Mouse (Mus musculus) testis, adult 2 months (tissue): Measurements from ENCODE around the gene Trim67. TPM values are rescaled to one million over a fixed set of nuclear protein-coding genes. Genes with fewer than 3 reads are reported as not detected.

Experiments
- H3K27ac ChIP-seq: fragments of 200-500 bp; 2 replicates; pipeline ENCODE4 v1.5.1; 2012; ENCODE audit warnings: low read depth, low read length; ENCODE audit not compliant: control insufficient read depth, insufficient read depth
- H3K27me3 ChIP-seq: fragments of 200-500 bp; 2 replicates; pipeline ENCODE4 v1.6.1; 2012; ENCODE audit warnings: mild to moderate bottlenecking, low read length, moderate library complexity; ENCODE audit not compliant: control insufficient read depth, insufficient read depth
- H3K36me3 ChIP-seq: fragments of 200-500 bp; 2 replicates; pipeline ENCODE4 v1.6.1; 2012; ENCODE audit warnings: mild to moderate bottlenecking, low read length; ENCODE audit not compliant: control insufficient read depth, insufficient read depth
- H3K4me1 ChIP-seq: fragments of 200-500 bp; 2 replicates; pipeline ENCODE4 v1.6.1; 2012; ENCODE audit warnings: low read length; ENCODE audit not compliant: control insufficient read depth, insufficient read depth
- H3K4me3 ChIP-seq: fragments of 200-500 bp; 2 replicates; pipeline ENCODE4 v1.5.1; 2012; ENCODE audit warnings: low read depth, mild to moderate bottlenecking, low read length, moderate library complexity, mixed read lengths; ENCODE audit not compliant: control insufficient read depth
- CTCF ChIP-seq: fragments of 200-500 bp; IDR thresholded peaks from 2 replicates; pipeline ENCODE4 v1.5.1; 2012; ENCODE audit warnings: low read depth, mild to moderate bottlenecking, inconsistent platforms, low read length, moderate library complexity; ENCODE audit not compliant: control insufficient read depth, insufficient read depth, insufficient replicate concordance
- POLR2A ChIP-seq: fragments of 200-500 bp; IDR thresholded peaks from 2 replicates; pipeline ENCODE4 v1.6.1; 2012; ENCODE audit warnings: low read depth, mild to moderate bottlenecking, inconsistent platforms, low read length, moderate library complexity; ENCODE audit not compliant: control insufficient read depth
- polyA plus RNA-seq: library from polyadenylated mRNA; depleted of rRNA; stranded (reverse); fragments of >200 nt; gene quantifications from 2 replicates; pipeline ENCODE4 v1.2.3, GENCODE M21; 2012

The Trim67 gene
- polyA plus RNA-seq, 1 experiment, result 0.49 TPM

DNA sequence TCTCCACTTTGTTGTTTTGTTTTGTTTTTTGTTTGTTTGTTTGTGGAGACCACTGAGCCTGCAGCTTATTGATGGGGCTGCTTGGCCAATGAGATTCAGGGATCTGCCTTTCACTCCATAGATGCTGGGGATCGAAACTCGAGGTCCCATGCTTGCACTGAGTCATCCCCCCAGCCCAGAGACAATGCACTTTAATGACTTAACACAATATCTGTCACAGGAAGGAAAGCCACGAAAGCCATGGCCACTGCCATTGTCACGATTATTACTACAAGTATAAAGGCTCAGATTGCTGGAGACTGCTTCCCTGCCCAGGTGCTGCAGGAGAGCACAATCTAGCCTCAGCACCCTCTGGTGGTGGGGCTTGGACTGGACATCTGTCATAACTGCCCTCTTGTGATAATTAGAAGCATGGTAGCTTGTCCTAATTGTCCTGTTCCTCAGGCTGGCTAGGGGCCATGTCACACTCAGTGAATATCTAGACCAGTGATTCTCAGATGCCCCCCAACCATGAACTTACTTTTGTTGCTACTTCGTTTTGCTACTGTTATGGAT, 17.2 kb downstream of the Trim67 start:
- no peak overlapping the region for H3K27ac ChIP-seq
- no peak for TF ChIP-seq CTCF
- TF ChIP-seq POLR2A, result no peak
- no peak overlapping the region for H3K4me3 ChIP-seq
- no peaks in the 10 kb centered on the region for H3K4me1 ChIP-seq
- no peaks in the 10 kb centered on the region for H3K27me3 ChIP-seq
- H3K36me3 ChIP-seq, result no peaks in the 10 kb centered on the region

DNA sequence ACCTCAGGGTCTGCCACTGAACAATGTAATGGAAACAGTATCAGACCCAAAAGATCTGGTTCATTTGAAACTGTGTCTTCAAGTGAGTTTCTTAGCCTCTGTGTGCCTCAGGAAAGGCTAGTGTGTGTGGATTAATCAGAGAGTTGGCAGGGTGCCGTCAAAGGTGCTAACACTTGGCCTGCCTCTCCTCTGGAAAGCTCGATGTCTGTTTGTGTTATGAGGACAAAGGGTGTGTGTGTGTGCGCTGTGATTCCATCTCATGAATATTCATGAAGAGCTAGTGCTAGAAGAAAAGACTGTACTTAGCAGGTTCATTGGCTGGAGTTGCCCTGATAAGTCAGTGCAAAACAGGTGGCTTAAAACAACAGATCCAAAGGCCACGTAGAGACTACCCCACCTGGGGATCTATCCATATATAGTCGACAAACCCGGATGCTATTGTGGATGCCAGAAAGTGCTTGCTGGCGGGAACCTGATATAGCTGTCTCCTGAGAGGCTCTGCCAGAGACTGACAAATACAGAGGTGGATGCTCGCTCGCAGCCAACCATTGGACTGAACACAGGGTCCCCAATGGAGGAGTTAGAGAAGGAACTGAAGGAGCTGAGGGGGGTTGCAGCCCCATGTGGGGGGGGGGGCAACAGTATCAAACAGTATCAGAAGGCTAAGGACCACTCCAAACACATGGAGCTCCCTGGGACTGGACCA, 17.9 kb downstream of the Trim67 start:
- H3K27me3 ChIP-seq, result no peaks in the 10 kb centered on the region
- TF ChIP-seq POLR2A (no peak), CTCF (no peak)
- H3K36me3 ChIP-seq, result no peaks in the 10 kb centered on the region
- no peak overlapping the region for H3K27ac ChIP-seq
- H3K4me1 ChIP-seq, result no peaks in the 10 kb centered on the region
- H3K4me3 ChIP-seq, result no peak overlapping the region

DNA sequence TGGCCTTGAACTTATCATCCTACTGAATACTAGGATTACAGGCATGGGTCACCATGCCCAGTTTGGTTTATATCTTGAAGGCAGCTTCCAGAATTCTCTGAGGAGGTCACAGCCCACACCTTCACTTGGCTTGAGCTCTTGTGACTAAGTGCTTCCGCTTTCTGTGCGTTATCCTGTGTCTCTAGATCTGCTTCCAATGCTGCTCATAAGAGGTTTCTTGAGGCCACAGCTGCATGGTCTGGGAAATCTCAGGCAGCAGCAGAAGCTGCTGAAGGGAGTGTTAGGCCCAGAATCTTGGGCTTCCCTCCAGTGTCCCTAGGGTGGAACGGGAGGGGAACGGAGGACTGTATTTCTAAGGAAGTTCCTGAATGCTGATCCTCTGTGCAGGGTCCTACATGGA, 20.4 kb downstream of the Trim67 start:
- Histone ChIP-seq H3K27ac (no peak overlapping the region), H3K4me1 (no peaks in the 10 kb centered on the region; the same call in 1 of the 2 replicates), H3K4me3 (no peak overlapping the region), H3K27me3 (no peaks in the 10 kb centered on the region), H3K36me3 (no peaks in the 10 kb centered on the region)
- no peak for TF ChIP-seq POLR2A

DNA sequence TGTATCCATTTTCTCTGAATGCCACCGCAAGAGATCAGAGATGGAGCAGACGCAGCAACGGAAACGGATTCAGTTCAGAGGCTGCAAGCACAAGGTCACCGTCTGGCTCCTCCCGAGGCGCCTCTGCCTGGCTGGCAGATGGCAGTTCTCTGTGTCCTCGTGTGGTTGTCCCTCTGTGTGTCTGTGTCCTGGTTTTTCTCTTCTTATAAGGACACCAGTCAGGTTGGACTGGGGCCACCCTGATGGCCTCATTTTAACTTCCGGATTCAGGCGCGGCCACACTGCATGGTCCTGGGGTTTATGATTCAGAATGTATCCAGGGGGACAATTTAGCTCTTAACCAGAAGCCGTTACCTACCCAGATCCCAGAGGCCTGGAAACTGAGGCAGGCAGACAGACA, 23.0 kb downstream of the Trim67 start:
- TF ChIP-seq POLR2A, result no peak
- no peak for TF ChIP-seq CTCF
- Histone ChIP-seq H3K4me3 (no peak overlapping the region), H3K27ac (no peak overlapping the region), H3K27me3 (no peaks in the 10 kb centered on the region), H3K36me3 (no peaks in the 10 kb centered on the region), H3K4me1 (no peaks in the 10 kb centered on the region; the same call in 1 of the 2 replicates)

DNA sequence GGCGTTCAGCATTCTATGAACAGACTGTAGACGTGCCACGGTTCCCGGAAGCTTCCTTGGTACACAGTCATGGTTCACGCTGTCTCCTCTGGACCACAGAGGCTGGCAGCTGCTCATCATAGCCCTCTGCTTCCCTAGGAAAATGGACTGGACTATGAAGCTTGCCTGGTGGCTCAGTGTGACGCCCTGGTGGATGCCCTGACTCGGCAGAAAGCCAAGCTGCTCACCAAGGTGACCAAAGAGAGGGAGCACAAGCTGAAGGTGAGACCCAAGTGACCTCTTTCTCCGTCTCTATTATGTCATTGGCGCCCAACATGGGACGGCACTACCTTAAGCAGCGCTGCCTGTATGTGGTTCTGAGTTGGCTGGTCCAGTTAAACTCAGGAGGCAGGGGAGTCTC, 24.0 kb downstream of the Trim67 start:
- no peaks in the 10 kb centered on the region for H3K36me3 ChIP-seq
- no peaks in the 10 kb centered on the region for H3K27me3 ChIP-seq
- H3K4me1 ChIP-seq, result no peaks in the 10 kb centered on the region; the same call in 1 of the 2 replicates
- no peak overlapping the region for H3K27ac ChIP-seq
- H3K4me3 ChIP-seq, result no peak overlapping the region
- TF ChIP-seq CTCF, result no peak

DNA sequence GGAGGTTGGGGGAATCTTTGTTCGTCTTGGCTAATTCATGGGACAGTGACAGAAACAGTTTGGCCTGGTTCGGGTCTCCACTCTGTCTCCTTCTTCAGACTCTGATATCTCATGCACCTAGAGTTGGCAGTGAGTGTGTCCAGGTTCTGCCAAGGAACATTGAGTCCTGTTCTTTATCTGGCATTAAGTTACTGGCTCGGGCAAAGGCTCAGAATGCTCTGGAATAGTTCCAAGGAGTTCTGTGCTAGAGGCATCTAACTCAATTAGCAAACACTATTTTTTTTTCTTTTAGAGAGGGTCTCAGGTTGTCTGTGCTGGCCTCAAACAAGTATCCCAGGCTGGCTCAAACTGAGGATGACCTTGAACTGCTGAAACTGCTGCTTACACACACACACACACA, 24.5 kb downstream of the Trim67 start:
- no peak overlapping the region for H3K4me3 ChIP-seq
- TF ChIP-seq POLR2A (no peak), CTCF (no peak)

DNA sequence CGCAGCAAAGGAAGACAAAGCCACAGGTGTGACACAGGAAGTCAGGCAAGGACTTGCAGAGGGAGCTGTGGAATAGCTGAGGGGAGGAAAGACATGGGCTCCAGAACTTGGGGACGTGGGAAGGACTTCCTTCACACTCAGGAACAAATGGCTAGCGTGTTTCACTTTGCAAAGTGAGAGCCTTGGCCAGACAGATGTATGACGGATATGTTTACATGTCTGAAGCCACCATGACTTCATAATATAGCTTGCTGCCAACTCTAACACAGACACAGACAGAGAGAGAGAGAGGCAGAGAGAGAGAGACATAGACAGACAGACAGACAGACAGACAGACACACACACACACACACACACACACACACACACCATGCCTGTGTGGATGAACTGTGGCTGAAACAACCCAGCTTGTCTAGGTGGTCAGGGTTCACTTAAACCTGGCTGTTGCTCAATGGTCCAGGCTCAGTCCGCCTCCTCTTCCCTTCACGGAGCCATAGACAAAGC, 26.8 kb downstream of the Trim67 start:
- no peaks in the 10 kb centered on the region for H3K27me3 ChIP-seq
- no peak overlapping the region for H3K27ac ChIP-seq
- no peak for TF ChIP-seq POLR2A
- no peak for TF ChIP-seq CTCF
- H3K4me1 ChIP-seq, result no peaks in the 10 kb centered on the region; the same call in 1 of the 2 replicates
- H3K36me3 ChIP-seq, result no peaks in the 10 kb centered on the region
- H3K4me3 ChIP-seq, result no peak overlapping the region

More for the DNA sequence above, 24.5 kb downstream of the Trim67 start:
- H3K27me3 ChIP-seq, result no peaks in the 10 kb centered on the region
- H3K27ac ChIP-seq, result no peak overlapping the region
- no peaks in the 10 kb centered on the region; the same call in 1 of the 2 replicates for H3K4me1 ChIP-seq
- no peaks in the 10 kb centered on the region for H3K36me3 ChIP-seq
